Mouse (Mus musculus): ENCODE results near the gene Tmem145. TPM values are rescaled to one million over a fixed set of nuclear protein-coding genes. Genes with fewer than 3 reads are reported as not detected.
"Not testable (repeated sequence)": the region's sequence is repeated elsewhere in the genome, so short reads cannot be mapped to it uniquely, and the experiment has no call there.

Tmem145 gene
- polyA plus RNA-seq (2012; rRNA removed): 1.3 TPM in 2 replicates

DNA sequence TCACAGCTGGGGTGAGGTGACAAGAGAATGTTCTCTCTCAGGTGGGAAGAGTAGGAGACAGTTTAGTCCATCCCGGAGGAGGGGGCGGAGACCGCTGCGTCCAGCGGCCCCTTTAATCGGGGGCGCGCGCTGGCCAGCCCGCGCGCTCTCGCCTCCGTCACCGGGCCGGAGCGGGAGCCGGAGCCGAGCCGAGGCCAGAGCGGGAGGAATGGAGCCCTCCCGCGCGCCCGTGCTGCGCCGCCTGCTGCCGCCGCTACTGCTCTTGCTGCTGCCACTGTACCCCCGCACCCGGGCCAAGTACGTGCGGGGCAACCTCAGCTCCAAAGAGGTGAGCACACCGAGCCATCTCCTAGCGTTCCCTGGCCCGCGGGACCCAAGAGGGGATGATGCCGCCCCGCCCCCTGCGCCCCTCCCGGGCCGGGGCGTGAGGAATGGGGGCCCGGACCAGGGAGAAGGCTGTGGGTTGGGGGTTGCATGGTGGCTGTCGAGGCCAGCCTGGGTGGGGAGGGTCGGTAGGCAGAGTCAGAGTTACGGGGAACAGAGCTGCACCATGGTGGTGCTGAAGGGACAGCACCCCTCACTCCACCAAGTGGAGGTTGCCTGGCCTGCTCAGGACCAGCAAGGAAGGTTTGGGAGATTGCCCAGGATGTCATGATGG lies at the start of gene Tmem145:
TSS of gene Tmem145 (plus strand) at position 151 of the 658 bp plus-strand sequence.
- TF ChIP-seq POLR2A (IDR thresholded peaks at IDR 0.05; ENCODE audit: control insufficient read depth, low read depth, low read length): no peak

DNA sequence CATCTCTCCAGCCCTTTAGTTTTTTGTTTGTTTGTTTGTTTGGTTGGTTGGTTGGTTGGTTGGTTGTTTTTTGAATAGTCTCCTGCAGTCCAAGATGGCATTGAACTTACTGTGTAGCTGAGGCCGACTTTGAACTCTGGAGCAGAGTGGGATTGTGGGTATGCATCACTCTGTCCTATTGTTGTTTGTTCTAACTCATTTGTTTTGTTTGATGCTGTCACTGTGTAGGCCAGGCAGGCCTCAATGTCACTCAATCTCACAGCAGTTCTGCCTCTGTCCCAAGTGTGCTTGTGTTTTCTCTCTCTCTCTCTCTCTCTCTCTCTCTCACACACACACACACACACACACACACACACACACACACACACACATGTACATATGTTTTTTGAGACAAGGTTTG lies 44.0 kb upstream of the Tmem145 start:
- no peak overlapping the region for H3K4me3 ChIP-seq (ENCODE audit: control insufficient read depth, low read depth, low read length)
- TF ChIP-seq POLR2A (IDR thresholded peaks at IDR 0.05; ENCODE audit: control insufficient read depth, low read depth, low read length): no peak
- TF ChIP-seq CTCF (IDR thresholded peaks at IDR 0.05; ENCODE audit: control insufficient read depth, insufficient read depth, insufficient replicate concordance, low read depth, low read length): no peak
- no peaks in the 10 kb centered on the region for H3K36me3 ChIP-seq (ENCODE audit: control insufficient read depth, insufficient read depth, low read length)
- no peak overlapping the region for H3K27ac ChIP-seq (ENCODE audit: control insufficient read depth, insufficient read depth, low read depth, low read length)
- no peaks in the 10 kb centered on the region for H3K27me3 ChIP-seq (ENCODE audit: control insufficient read depth, insufficient read depth, low read length)
- H3K4me1 ChIP-seq (ENCODE audit: control insufficient read depth, insufficient read depth, low read length): peaks cover 3% of the 10 kb centered on the region

More for the DNA sequence above, at the start of gene Tmem145:
- Histone ChIP-seq H3K4me3 (ENCODE audit: control insufficient read depth, low read depth, low read length) (peak within 1 kb of the TSS; percentile 78), H3K36me3 (ENCODE audit: control insufficient read depth, insufficient read depth, low read length) (peaks cover 4% of the 10 kb centered on the region; the same call in 1 of the 2 replicates), H3K27me3 (ENCODE audit: control insufficient read depth, insufficient read depth, low read length) (no peaks in the 10 kb centered on the region), H3K4me1 (ENCODE audit: control insufficient read depth, insufficient read depth, low read length) (peaks cover 14% of the 10 kb centered on the region), H3K27ac (ENCODE audit: control insufficient read depth, insufficient read depth, low read depth, low read length) (peak within 1 kb of the TSS; percentile 54)

DNA sequence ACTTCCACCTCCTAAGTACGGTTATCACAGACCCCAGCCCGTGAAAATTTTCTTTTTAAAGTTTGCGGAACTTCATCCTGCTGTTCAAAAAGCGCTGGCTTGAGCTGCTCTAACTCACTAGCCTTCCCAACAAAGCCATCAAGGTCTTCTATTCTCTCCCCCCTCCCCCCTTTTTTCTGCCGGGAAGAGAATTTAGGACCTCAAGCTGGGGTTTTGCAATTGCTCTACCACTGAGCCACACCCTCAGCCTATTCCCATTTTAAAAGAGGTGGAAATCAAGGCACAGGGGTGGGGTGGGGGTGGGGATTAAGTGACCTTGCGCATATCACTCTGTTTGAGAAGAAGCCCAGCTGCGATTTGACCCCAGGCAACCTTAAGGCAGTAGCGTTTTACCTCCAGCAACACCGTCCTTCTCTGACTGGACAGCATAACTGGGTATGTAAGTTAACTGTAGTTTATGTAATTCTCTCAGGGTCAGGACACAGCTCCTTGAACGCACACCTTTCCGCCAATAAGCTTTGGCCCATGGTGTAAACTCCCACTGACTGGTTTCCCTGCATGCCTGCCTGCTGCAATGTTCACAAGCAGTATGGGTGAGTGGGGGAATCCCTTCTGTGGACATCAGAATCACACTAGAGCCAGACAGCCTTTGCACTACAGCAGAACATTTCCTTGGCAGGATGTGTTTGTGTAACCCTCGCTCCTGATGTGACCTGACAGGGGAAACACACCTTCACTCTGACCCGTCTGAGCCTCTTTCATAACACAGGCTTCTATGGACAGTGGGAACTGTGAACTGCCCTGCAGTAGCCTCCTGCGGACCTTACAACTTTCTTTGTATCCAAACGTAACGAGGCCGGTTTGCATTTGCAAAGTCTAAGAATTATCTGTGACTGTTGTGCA lies 41.7 kb upstream of the Tmem145 start:
- Histone ChIP-seq H3K36me3 (ENCODE audit: control insufficient read depth, insufficient read depth, low read length) (no peaks in the 10 kb centered on the region), H3K27me3 (ENCODE audit: control insufficient read depth, insufficient read depth, low read length) (no peaks in the 10 kb centered on the region), H3K4me1 (ENCODE audit: control insufficient read depth, insufficient read depth, low read length) (peaks cover 14% of the 10 kb centered on the region), H3K4me3 (ENCODE audit: control insufficient read depth, low read depth, low read length) (no peak overlapping the region), H3K27ac (ENCODE audit: control insufficient read depth, insufficient read depth, low read depth, low read length) (no peak overlapping the region)
- TF ChIP-seq POLR2A (IDR thresholded peaks at IDR 0.05; ENCODE audit: control insufficient read depth, low read depth, low read length) (no peak), CTCF (IDR thresholded peaks at IDR 0.05; ENCODE audit: control insufficient read depth, insufficient read depth, insufficient replicate concordance, low read depth, low read length) (no peak)

DNA sequence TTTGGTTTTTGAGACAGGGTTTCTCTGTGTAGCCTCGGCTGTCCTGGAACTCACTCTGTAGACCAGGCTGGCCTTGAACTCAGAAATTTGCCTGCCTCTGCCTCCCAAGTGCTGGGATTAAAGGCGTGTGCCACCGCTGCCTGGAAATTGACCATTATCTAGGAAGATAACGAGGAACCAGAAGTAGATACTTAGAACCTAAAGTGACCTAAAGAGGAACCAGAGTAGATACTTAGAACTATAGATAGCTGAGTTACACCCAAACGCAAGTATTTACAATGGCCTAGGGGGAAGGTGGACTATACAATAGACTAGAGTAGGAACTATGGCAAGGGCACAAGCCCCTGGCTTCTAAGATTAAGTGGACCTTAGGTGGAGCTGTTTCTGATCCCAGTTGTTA lies 40.2 kb upstream of the Tmem145 start:
- H3K27ac ChIP-seq (ENCODE audit: control insufficient read depth, insufficient read depth, low read depth, low read length); H3K4me3 ChIP-seq (ENCODE audit: control insufficient read depth, low read depth, low read length); H3K27me3 ChIP-seq (ENCODE audit: control insufficient read depth, insufficient read depth, low read length); H3K36me3 ChIP-seq (ENCODE audit: control insufficient read depth, insufficient read depth, low read length): not testable (repeated sequence)
- H3K4me1 ChIP-seq (ENCODE audit: control insufficient read depth, insufficient read depth, low read length): peaks cover 14% of the 10 kb centered on the region

DNA sequence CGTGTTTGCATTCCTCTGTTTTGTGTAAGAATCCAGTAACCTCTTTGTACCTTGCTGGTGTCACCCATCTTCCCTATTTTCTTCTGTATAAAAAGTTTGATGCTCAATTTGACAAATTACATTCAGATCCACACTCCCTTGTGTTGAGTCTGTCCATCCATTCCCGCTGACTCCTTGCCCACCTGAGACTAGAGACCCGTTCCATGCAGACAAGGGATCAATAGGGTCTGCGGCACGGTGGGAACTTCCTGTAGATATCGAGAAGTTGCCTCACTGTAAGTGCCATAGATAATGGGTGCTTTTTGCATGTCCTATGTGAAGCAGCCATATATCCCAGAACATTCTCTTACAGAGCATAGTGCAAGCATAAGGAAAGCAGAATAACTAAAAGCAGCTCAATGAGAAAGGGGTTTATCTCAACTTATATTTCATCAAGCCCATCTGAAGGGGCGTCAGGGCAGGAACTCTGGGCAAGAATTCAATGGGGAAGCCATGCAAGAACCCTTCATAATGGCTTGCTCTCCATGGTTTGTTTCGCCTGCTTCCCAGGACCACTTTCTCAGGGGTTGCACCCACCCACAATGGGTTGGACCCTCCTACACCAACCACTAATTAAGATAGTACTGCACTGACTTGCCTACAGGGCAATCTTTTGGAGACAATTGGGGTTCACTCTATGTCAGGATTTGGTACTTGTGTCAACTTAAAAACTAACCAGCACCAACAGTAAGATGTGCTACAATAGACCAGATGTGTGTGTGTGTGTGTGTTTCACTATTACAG lies 39.5 kb upstream of the Tmem145 start:
- Histone ChIP-seq H3K4me3 (ENCODE audit: control insufficient read depth, low read depth, low read length) (peak overlapping the region; percentile 96; the same call in 1 of the 2 replicates), H3K4me1 (ENCODE audit: control insufficient read depth, insufficient read depth, low read length) (peaks cover 14% of the 10 kb centered on the region), H3K27me3 (ENCODE audit: control insufficient read depth, insufficient read depth, low read length) (no peaks in the 10 kb centered on the region), H3K36me3 (ENCODE audit: control insufficient read depth, insufficient read depth, low read length) (no peaks in the 10 kb centered on the region), H3K27ac (ENCODE audit: control insufficient read depth, insufficient read depth, low read depth, low read length) (peak overlapping the region; percentile 91)
- TF ChIP-seq POLR2A (IDR thresholded peaks at IDR 0.05; ENCODE audit: control insufficient read depth, low read depth, low read length) (no peak), CTCF (IDR thresholded peaks at IDR 0.05; ENCODE audit: control insufficient read depth, insufficient read depth, insufficient replicate concordance, low read depth, low read length) (no peak)

DNA sequence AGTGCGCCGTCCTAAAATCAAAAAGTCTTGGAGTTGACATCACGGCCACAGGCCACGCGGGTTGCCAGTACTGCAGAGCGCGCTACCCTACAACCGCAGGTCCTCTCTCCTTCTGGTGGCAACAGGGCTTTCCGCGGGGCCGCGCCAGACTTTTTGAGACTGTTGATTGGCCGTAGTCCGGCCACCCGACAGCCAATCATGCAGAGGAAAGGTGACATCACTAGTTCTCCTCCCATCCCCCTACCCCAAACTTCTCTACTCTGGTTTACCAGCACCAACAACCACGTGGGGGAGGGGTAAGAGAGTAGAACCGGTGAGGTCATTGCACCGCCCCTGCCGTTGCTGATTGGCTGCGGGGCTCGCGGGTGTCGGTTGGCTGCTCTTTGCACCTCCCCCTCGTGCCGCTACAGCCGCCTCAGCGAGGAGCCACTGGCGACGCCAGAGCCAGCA lies 38.6 kb upstream of the Tmem145 start, which contains the start of gene Cic:
TSS of gene Cic (plus strand) at position 404 of the 450 bp plus-strand sequence.
- TF ChIP-seq CTCF (IDR thresholded peaks at IDR 0.05; ENCODE audit: control insufficient read depth, insufficient read depth, insufficient replicate concordance, low read depth, low read length) (no peak), POLR2A (IDR thresholded peaks at IDR 0.05; ENCODE audit: control insufficient read depth, low read depth, low read length) (peak; percentile 62)
- no peaks in the 10 kb centered on the region for H3K27me3 ChIP-seq (ENCODE audit: control insufficient read depth, insufficient read depth, low read length)
- H3K27ac ChIP-seq (ENCODE audit: control insufficient read depth, insufficient read depth, low read depth, low read length): peak within 1 kb of the TSS; percentile 100
- peak within 1 kb of the TSS; percentile 96 for H3K4me3 ChIP-seq (ENCODE audit: control insufficient read depth, low read depth, low read length)
- peaks cover 14% of the 10 kb centered on the region for H3K4me1 ChIP-seq (ENCODE audit: control insufficient read depth, insufficient read depth, low read length)
- no peaks in the 10 kb centered on the region for H3K36me3 ChIP-seq (ENCODE audit: control insufficient read depth, insufficient read depth, low read length)
